Mouse (Mus musculus) left cerebral cortex, adult 9 months (tissue): ENCODE data around the gene Exog.

Source experiments
- DNase-seq, 2 experiments: peaks; one replicate each; pipeline ENCODE4 v3.0.0; 2022; ENCODE audit warnings: low spot score in 2 of 2

The Exog gene

DNA sequence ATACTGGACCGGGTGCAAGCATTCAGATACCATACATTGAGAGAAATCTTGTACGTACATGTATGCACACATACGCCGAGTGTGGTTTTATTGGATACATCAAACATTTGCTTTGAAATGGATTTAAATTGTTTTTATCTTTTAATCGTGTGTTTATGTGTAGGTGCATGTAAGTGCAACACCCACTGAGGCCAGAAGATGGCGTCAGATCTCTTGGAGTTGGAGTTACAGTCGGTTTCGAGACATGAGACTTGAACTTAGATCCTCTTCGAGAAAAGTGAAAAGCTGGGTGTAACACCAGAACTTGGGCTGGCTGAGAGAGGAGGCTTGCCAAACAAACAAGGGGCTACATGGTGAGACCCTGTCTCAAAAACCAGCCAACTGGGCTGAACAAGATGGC is 58.9 kb downstream of the Exog start:
- no peak for DNase-seq

DNA sequence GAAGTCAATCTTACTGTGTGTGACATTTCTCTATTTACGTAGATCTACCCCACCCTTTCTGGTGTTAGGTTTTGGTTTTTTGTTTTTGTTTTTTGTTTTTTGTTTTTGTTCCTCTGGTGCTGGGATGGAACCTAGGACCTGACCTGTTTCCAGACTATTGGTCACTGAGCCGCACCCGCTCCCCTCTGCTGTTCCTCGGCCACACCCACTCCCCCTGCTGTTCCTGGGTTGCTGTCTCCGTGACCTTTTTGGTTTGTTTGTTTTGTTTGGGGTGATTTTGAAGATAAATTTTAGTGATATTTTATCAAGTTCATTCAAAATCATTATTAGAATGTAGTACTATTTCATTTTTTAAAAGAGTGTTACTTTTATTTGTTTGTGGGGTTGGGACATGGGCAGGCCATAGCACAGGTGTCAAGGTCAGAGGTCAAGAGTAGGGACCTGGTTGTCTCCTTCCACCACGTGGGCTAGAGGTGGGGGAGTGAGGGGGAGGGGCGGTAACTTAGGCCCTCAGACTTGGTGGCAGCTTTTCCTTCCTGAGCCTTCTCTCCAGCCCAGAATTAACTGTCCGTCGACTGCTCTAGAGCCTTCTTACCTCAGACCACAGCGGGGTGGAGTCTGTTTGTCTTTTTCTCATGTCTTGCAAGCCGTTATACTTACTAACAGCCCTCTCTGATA is 60.4 kb downstream of the Exog start:
- DNase-seq, result no peak

DNA sequence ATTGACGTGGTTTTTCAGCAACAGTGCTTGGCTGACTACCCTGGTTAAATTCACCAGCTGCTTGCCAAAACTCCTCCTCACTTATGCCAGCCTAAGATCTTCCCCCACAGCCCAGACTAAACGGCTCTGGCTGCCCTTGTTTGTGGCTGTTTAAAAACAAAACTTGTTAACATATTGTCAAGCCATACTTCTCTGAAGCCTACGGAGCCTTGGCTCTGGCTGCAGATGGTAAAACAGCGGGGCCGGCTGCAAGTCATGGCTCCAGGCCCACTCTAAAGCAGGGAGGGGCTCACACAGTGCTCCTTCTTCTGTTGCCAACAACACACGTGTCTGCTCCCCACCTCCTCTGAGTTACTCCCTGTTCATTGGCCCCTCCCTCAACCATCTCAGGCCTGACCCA is 66.2 kb downstream of the Exog start:
- peak; percentile 19 to 75 for DNase-seq

DNA sequence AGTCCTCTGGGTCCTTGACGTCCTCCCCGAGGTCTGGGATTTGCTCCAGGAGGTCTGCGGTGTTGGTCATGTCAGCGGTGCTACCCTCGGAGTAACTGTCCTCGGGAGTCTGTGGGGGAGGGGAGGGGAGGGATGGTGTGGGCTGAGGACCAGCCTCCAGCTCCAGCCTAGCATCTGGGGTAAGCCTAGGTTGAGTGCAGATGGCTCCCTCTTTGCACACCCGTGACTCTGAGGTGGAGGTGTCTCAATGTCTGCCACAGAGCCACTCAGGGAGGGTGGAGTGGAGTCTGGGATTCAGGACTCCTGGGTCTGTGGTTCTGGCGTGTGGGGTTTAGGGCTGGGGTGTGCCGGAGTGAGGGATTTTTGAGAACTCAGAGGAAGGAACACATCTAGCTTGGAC is 68.2 kb downstream of the Exog start:
- no peak for DNase-seq

DNA sequence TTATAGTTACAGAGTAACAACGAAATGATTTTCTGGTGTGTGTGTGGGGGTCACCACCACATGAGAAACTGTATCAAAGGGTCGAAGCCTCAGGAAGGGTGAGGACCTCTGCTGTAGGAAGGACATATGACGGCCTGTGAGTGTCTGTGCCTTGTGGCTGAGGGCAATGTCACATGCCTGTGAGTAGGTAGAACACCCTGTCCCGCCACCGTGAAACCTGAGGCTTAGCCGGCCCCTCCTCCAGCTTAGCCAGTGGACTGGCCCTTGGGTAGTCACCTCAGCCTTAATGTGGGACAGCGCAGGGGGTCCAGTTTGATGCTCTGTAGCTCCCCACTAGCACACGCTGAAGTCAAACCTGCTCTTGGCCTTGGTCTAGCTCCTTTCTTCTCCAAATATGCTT is 69.1 kb downstream of the Exog start:
- DNase-seq, result no peak

DNA sequence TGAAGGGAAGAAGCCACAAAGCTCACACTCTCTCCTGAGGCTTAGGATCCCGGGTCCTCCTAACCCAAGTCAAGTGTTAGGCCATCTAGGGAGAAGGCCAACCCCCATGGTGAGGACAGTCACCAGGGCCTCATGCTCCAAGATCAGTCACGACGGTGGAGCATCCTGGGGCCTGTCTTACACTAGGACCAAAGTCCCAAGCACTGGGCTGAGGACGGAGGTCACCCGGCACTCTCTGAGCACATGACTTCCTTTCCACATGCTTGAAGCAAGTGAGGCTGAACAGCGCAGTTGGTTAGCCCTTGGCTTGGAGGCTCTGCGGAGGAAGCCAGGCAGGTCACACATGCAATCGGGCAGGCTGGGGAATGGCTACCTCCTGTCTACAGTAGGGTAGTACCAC is 70.2 kb downstream of the Exog start:
- DNase-seq, result no peak
